Mouse (Mus musculus) gastrocnemius, adult 8-10 months (tissue): Measurements from ENCODE around the gene 2310011J03Rik. TPM values are rescaled to one million over a fixed set of nuclear protein-coding genes. Genes with fewer than 3 reads are reported as not detected.
"Not testable (repeated sequence)": the region's sequence is repeated elsewhere in the genome, so short reads cannot be mapped to it uniquely, and the experiment has no call there.

ENCODE experiments used
- DNase-seq, 2 experiments: peaks; one replicate each; pipeline ENCODE4 v3.0.0; 2022; ENCODE audit warnings: low spot score in 2 of 2
- total RNA-seq, 4 experiments: library from RNA; stranded (reverse); gene quantifications; 2 replicates each; pipeline ENCODE4 v1.2.4; 2022

The 2310011J03Rik gene
- 1 to 10 TPM; 5.4 to 8.9 (median 6.6) TPM for total RNA-seq

- DNase-seq: peak; percentile 90
Measured at GRCm38 (mm10) chr10:80320340-80320760, at the start of gene 2310011J03Rik. TSS of gene 2310011J03Rik (minus strand) at chr10:80320537.

DNA sequence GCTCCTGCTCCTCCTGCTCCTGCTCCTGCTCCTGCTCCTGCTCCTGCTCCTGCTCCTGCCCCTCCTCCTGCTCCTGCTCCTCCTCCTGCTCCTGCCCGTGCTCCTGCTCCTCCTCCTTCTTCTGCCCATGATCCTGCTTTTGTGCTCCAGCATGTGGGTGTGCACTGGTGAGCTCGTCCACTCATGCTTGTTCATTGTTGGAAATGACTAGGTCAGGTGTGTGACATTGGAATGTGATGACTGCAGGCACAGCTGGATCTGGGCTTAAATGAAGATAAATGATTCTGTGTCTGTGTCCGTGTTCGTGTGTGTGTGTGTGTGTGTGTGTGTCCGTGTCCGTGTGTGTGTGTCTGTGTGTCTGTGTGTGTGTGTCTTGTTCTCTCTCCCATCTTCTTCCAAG lies 48.1 kb upstream of the 2310011J03Rik start:
- no peak for DNase-seq

- no peak for DNase-seq
Measured at GRCm38 (mm10) chr10:80367954-80368353, 47.6 kb upstream of the 2310011J03Rik start.

GRCm38 (mm10) chr10:80365736-80366135 lies 45.4 kb upstream of the 2310011J03Rik start:
- DNase-seq: no peak

DNA sequence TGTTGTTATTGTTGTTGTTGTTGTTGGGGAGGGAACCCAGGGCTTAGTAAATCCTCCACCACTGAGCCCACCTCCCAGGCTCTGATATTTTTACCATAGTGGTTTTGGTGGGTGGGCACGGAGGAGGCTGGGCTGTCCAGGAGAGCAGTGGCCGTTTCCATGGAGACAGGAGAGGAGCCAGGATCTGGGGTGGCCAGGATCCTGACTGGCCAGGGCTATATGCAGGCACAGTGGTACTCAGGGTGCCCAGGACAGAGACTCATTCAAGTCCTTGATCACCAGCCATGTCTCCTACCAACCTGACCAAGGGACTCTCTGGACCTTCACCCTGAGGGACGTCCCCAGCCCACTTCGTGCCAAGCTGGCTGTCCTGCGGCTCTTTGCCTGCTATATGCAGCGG lies 43.4 kb upstream of the 2310011J03Rik start:
- no peak for DNase-seq

DNA sequence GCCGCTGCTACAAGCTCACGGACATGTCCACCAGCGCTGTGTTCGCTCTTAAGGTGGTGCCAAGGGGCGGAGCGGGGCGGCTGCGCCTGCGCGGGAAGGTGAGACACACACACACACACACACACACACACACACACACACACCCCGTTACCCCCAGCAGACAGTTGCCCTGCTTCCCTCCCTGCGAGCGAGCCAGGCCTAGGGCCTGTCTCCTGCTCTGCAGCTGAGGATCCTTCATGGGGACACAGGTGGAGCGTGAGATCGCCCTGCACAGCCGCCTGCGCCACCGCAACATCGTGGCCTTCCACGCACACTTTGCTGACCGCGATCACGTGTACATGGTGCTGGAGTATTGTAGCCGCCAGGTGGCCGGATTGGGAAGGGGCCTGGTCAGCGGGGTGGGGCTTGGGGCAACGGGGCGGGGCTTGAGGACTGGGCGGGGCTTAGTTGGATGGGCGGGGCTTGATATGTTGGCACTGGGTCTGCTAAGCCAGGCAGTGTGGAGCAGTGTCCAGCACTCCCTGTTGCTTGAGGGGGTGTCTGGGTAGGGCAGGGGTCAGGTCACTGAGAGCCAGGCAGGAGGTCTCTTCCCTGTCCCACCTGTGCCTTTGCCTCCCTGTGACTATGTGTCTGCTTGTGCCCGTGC lies 37.8 kb upstream of the 2310011J03Rik start:
- no peak for DNase-seq

- no peak for DNase-seq
Measured at GRCm38 (mm10) chr10:80357336-80357735, 37.0 kb upstream of the 2310011J03Rik start.

DNA sequence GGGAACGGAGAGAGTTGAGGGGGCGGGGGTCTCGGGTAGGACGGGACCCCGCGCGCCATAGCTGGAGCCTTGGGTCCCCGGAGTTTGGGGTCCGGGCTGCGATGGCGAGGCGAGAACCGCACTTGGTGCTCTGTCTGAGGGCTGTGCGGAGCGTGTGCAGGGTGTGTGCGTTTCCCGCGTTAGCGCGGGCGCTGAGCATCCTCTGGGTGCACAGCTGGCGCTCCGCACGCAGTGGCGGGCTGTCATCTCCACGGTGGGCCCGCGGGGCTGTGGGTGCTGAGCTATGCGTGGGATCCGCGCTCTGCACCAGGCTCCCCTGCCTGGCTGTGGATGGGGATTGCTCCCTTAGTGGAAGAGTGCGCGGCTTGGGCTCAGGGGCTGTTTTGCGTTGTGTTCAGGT lies 36.4 kb upstream of the 2310011J03Rik start:
- no peak for DNase-seq

DNA sequence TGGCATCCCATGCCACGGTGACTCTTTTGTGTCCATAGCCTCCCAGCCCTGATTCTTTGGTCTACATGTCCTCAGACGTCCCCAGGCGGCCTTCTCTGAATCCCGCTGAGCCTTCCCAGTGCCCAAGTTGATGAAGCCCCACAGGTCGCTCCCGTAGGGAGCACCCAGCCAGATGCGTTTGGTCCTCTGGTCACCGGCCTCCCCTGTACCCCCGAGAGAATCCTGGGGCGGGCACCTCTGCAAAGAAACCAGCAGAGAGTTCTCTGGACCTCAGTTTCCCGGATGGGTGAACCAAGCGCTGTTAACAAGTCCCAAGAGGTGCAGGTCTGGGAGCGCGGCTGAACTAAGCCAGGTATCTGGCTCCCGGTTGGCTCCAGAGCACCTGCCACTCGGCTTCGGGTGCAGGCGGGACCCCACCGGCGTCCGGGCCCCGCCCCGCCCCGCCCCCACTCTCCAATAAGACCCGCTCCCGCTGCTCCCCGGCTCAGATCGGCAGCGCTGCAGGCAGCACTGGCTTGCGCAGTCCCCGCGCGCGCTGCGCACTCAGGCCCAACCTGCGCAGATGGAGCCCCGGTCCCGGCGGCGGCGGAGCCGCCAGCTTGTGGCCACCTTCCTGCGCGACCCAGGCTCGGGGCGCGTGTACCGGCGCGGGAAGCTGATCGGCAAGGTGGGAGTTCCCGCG lies 35.8 kb upstream of the 2310011J03Rik start, which contains the start of gene Plk5:
Gene Plk5, plus strand, starts transcription at position 459 of the 682 bp plus-strand sequence.
- no peak for DNase-seq

DNA sequence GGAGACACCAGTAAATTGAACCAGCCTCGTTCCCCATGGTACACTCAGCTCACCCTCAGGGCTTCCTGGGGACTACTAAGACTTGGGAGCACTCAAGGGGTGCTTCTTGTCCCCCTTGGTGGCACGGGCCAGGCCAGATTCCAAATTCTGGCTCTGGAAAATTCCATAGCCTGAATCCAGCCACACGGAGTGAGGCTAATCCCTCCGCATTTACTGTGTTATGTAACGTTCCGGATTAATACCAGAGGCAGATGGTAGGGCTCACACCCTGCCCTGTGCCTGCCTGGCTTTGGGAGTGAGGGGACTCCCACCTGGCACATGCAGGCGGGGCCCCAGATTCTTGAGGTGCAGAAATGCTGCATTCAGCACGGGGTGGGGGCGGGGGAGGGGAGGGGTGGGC lies 35.1 kb upstream of the 2310011J03Rik start:
- no peak for DNase-seq

- DNase-seq: no peak
Measured at GRCm38 (mm10) chr10:80352727-80353126, 32.4 kb upstream of the 2310011J03Rik start.

DNA sequence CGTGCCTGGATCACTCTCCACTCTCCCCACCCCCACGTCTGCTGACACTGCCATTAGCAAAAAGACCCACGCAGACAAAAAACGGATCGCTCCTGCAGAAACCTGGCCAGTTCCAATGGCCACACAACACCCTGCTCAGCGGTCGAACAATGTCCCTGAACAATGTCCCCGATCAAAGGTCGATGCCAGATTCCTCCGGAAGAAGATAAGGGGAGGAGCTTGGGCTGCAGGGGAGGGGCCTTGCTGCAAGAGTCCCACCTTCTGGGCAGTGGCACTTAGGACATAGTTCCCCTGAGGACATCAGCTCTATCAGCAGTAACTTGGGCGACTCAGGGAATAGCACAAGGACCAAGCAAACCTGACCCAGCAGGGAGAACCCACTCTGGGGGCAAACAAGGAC lies 31.6 kb upstream of the 2310011J03Rik start:
- DNase-seq: no peak

DNA sequence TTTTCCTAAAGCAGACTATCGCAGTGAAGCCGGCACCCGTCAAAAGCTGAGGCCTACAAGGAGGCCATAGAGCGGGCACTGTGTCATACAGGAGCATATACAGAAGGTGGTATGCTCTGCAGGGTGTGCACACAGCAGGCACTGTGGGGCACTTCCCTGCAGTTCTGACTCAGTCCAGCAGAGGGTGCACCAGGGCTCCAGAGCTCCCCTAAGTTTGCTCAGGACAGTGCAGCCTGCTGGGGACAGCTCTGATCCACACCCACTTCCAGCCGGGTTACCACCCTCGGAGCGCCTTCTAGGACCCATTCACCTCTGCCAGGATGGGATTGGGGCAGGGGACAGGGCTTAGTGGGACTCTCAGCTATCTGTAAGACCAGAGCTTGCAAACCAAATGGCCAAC lies 30.0 kb upstream of the 2310011J03Rik start:
- DNase-seq: peak; percentile 77 to 79

GRCm38 (mm10) chr10:80348981-80349380 lies 28.6 kb upstream of the 2310011J03Rik start:
- DNase-seq: peak in 1 of 2 experiments; percentile 43

GRCm38 (mm10) chr10:80348244-80348781 lies 28.0 kb upstream of the 2310011J03Rik start, which contains the start of gene Adamtsl5:
TSS of gene Adamtsl5 (minus strand) at chr10:80348412.
- DNase-seq: peak; percentile 58 to 78

- DNase-seq: peak in 1 of 2 experiments; percentile 58
Measured at GRCm38 (mm10) chr10:80347514-80347967, 27.2 kb upstream of the 2310011J03Rik start.

DNA sequence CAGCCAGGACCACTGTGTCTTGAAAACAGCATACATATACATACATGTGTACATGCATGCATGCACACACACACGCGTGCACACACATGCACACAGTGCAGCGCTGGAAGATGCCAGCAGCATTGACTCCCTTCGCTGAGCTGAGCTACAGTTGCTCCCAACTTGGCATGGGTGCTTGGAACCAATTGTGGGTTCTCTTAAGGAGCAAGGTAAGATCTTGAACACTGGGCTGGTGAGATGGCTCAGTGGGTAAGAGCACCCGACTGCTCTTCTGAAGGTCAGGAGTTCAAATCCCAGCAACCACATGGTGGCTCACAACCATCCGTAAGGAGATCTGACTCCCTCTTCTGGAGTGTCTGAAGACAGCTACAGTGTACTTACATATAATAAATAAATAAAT lies 25.6 kb upstream of the 2310011J03Rik start:
- DNase-seq: not testable (repeated sequence)

DNA sequence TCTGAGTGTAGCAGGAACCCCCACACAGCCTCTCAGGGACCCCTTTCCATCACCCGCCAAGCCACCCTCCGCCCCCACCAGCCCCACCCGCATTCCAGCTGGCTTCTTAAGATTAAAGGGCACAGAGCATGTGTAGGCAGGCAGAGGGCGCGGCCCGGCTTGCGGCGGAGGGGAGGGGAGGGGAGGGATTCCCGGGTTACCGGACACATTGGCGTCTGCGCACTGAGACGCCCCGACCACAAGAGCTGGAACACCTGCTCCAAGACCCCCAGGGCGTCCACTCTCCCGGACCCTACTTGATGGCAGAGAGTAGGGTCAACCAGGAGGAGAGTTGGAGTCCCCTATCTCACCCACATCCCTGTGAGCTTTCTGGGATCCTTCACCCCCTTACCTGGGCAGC lies 24.8 kb upstream of the 2310011J03Rik start:
- no peak for DNase-seq

GRCm38 (mm10) chr10:80344131-80344661 lies 23.9 kb upstream of the 2310011J03Rik start:
- peak in 1 of 2 experiments; percentile 64 for DNase-seq

GRCm38 (mm10) chr10:80343425-80343895 lies 23.1 kb upstream of the 2310011J03Rik start:
- no peak for DNase-seq

DNA sequence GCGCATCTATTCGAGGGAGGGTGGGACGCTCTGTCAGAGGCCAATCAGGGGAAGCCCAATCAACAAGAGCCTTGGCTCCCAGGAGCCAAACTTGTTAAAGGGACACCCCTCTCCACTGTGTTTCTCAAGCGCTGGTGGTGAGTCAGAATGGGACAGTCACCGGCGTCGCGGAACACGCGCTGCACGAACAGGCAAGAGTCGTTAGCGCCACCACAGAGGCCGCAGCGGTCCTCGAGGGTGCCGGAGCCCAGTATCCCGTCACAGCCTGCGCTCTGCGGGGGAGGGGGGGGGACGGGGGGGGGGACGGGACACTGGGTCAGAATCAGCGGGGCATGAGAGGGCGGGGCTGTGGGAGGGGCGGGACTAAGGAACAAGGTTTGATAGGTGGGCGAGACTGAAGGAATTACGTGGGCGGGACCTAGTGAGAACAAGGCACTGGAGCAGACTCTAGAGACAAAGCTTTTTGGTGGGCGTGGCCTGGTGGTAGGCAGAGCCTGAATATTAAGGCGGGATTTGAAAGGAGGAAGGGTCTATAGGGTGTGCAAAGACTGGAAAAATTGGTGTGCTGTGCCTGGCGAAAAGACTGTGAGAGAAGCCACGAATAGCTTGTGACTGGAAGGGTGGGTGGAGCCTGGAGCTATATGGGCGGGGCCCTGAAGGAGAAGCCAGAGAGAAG lies 22.6 kb upstream of the 2310011J03Rik start:
- DNase-seq: no peak
